Mouse (Mus musculus): ENCODE results near the gene Scml2. TPM values are rescaled to one million over a fixed set of nuclear protein-coding genes. Genes with fewer than 3 reads are reported as not detected.
"Not testable (repeated sequence)": the region's sequence is repeated elsewhere in the genome, so short reads cannot be mapped to it uniquely, and the experiment has no call there.

The Scml2 gene
- 0.02 and 0.03 TPM in 2 replicates for polyA plus RNA-seq (2012)

DNA sequence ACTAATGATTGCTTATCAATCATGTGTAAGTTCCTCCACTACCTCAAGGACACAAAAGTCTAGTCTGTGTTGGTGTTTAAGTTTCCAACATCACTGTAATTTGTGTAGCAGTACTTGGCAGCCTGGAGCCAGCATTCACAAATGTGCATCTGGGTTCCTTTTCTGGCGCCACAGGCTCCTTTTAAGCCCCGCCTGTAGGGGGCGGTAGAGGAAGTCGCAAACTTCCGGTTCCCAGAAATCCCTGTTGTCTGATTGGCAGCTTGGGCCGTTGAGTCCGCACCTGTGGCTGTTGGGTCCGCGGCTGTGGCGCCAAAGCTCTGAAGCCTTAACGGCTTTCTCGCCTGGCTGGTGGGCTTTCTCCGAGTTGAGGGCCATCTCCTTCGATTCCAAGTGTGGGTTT is at the start of gene Scml2:
Gene Scml2 (plus strand): TSS at position 301 of the 400 bp plus-strand sequence.
- H3K27me3 ChIP-seq (ENCODE audit: control insufficient read depth); H3K36me3 ChIP-seq (ENCODE audit: control insufficient read depth); H3K4me1 ChIP-seq (ENCODE audit: control insufficient read depth): not testable (repeated sequence)

DNA sequence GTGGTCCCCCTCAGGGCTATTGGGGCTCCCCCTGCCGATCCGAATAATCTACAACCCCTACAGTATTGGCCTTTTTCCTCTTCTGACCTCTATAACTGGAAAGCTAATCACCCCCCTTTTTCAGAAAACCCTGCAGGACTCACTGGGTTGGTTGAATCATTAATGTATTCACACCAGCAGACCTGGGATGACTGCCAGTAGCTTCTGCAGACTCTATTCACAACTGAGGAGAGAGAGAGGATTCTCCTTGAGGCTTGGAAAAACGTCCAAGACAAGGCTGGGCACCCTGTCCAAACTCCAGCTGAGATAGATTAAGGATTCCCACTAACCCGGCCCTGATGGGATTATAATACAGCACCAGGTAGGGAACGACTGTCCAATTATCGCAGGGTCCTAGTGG is 41.4 kb upstream of the Scml2 start:
- peaks cover 11% of the 10 kb centered on the region; the same call in 1 of the 2 replicates for H3K9me3 ChIP-seq (ENCODE audit: control insufficient read depth, low read length)
- H3K4me3 ChIP-seq (replicated peaks); H3K4me1 ChIP-seq (ENCODE audit: control insufficient read depth); H3K36me3 ChIP-seq (ENCODE audit: control insufficient read depth); H3K27me3 ChIP-seq (ENCODE audit: control insufficient read depth): not testable (repeated sequence)

More for the DNA sequence above, at the start of gene Scml2:
- not testable (repeated sequence) for H3K9me3 ChIP-seq (ENCODE audit: control insufficient read depth, low read length); H3K4me3 ChIP-seq (replicated peaks)

- no peaks in the 10 kb centered on the region; the same call in 1 of the 2 replicates for H3K27me3 ChIP-seq (ENCODE audit: control insufficient read depth)
- peak overlapping the region; percentile 64 for H3K4me3 ChIP-seq (replicated peaks)
- no peaks in the 10 kb centered on the region for H3K9me3 ChIP-seq (ENCODE audit: control insufficient read depth, low read length)
- no peaks in the 10 kb centered on the region for H3K36me3 ChIP-seq (ENCODE audit: control insufficient read depth)
- TF ChIP-seq GATA1 (IDR thresholded peaks at IDR 0.05; ENCODE audit: low read length) (no peak), TAL1 (IDR thresholded peaks at IDR 0.05; ENCODE audit: low read length) (no peak)
- peaks cover 8% of the 10 kb centered on the region for H3K4me1 ChIP-seq (ENCODE audit: control insufficient read depth)
Measured at GRCm38 (mm10) chrX:161162314-161163068, 45.5 kb downstream of the Scml2 start.

DNA sequence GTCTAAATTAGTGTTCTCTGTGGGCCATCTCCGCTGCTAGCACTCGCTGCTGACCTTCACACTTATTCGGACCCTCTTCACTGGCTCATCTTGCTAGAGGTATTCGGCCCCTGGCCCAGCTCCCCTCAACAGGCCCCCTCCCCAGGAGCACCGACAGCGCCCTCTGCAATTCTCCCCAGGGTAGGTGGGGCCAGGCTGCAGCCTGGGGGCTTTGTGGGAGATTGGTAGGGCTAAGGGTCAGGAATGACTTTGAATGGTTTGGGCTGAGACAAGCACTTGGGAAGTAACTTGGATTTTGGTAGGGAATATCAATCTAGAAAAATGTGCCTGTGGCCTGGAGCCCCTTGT is 46.0 kb downstream of the Scml2 start:
- Histone ChIP-seq H3K4me1 (ENCODE audit: control insufficient read depth) (peaks cover 8% of the 10 kb centered on the region), H3K4me3 (replicated peaks) (peak overlapping the region; percentile 64), H3K9me3 (ENCODE audit: control insufficient read depth, low read length) (no peaks in the 10 kb centered on the region), H3K27me3 (ENCODE audit: control insufficient read depth) (no peaks in the 10 kb centered on the region; the same call in 1 of the 2 replicates), H3K36me3 (ENCODE audit: control insufficient read depth) (no peaks in the 10 kb centered on the region)
- TF ChIP-seq GATA1 (IDR thresholded peaks at IDR 0.05; ENCODE audit: low read length) (no peak), TAL1 (IDR thresholded peaks at IDR 0.05; ENCODE audit: low read length) (no peak)

GRCm38 (mm10) chrX:161287156-161287555 is 170.2 kb downstream of the Scml2 start, which contains the start of gene Gm15262:
Gene Gm15262, plus strand, starts transcription at chrX:161287456.
- not testable (repeated sequence) for H3K4me1 ChIP-seq (ENCODE audit: control insufficient read depth); H3K36me3 ChIP-seq (ENCODE audit: control insufficient read depth); H3K4me3 ChIP-seq (replicated peaks); H3K27me3 ChIP-seq (ENCODE audit: control insufficient read depth); H3K9me3 ChIP-seq (ENCODE audit: control insufficient read depth, low read length)

Other genes starting within 250 kb of the Scml2 start
- gene Gja6, start 210.1 kb upstream of the Scml2 start, polyA plus RNA-seq (2012), result 0.02 TPM in 1 of 2 replicates, not detected in the other
- 0.02 TPM in 1 of 2 replicates, not detected in the other for gene Cdkl5, start 122.5 kb upstream of the Scml2 start, polyA plus RNA-seq (2012)
- gene Gm15262, start 170.3 kb downstream of the Scml2 start, polyA plus RNA-seq (2012), result not detected in 2 replicates

All from erythroblast, embryonic 14.5 days (primary cell).